Mouse (Mus musculus) adrenal gland, postnatal 10 days (tissue): Measurements from ENCODE around the gene Gm17334. TPM values are rescaled to one million over a fixed set of nuclear protein-coding genes. Genes with fewer than 3 reads are reported as not detected.

Experiments
- DNase-seq: peaks from one replicate; pipeline ENCODE4 v3.0.0; 2021; ENCODE audit warnings: mixed read lengths
- total RNA-seq, 2 experiments: library from RNA; stranded (reverse); gene quantifications; 2 replicates each; pipeline ENCODE4 v1.2.3; 2021

The Gm17334 gene
- total RNA-seq, 2 experiments from 2014 or later, result 1.2 TPM; not detected in 1

GRCm38 (mm10) chr11:53796409-53797151 lies 23.6 kb upstream of the Gm17334 start:
- DNase-seq, result peak; percentile 87

- DNase-seq, result no peak
These were observed 22.8 kb upstream of the Gm17334 start for GRCm38 (mm10) chr11:53795813-53796212.

- DNase-seq, result peak; percentile 52
These were observed 21.9 kb upstream of the Gm17334 start for GRCm38 (mm10) chr11:53794671-53795557.

DNA sequence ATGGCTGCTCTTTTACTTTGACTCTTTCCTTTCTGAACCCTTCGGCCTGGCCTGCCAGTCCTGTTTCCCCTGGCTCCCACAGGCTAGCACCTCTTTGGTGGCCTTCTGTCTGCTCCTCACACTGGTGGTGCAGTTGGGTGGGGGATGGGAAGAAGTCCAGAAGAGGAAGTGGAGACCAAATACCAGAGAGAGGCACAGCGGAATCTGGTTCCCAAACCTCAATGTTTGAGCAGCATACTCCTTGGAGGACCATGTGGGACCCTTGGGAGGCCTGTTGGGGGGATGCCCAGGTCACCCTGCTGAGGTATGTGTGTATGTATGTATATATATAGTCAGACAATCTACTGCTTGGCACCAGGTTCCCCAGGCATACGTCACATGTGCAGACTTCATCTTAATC lies 21.0 kb upstream of the Gm17334 start:
- DNase-seq, result no peak

GRCm38 (mm10) chr11:53792986-53793385 lies 20.0 kb upstream of the Gm17334 start:
- no peak for DNase-seq

GRCm38 (mm10) chr11:53789277-53789676 lies 16.3 kb upstream of the Gm17334 start:
- no peak for DNase-seq

- peak; percentile 74 for DNase-seq
These were observed 15.2 kb upstream of the Gm17334 start for GRCm38 (mm10) chr11:53788196-53788595.

DNA sequence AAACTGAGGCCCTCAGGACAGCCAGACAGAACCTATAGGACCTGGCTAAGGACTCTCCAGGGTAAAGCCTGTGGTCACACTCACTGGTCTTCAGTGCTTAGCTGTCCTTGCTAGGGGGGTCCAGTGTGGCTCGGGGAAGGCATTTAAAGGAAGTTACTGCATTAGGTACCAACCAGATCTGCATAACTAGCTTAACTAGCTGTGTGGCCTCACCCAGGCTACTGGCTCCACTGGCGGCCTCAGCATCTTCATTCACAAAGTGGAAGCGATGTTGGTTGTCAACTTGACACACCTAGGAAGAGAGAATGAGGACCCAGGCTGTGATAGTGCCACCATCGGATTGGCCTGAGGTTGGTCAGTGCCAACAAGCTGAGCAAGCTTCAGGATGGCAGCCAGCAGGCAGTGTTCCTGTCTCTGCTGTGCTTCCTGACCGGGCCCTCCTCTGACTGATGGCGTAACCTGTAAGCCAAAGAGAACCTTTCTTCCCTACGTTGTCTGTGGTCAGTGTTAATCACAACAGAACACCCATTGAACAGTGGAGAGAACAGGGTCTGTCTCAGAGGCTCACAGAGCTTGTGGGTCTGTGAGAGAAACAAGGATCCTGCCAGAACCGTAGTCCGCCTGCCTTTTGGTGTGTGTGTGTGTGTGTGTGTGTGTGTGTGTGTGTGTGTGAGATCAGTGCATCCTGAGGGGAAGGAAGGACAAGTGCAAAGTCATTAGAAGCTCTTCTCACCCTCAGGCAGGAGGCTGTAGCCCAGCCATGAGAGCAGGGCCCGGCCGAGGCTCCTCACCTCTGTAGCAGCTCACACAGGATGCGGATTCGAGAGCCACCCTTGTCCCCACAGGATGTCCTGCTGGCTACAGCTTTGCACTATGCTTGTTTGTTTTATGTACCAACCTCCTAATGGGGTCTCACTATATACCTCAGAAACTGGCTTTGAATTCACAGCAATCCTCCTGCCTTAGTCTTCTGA lies 13.4 kb upstream of the Gm17334 start:
- peak; percentile 56 for DNase-seq

- DNase-seq, result no peak
These were observed 12.4 kb upstream of the Gm17334 start for GRCm38 (mm10) chr11:53785311-53785936.

GRCm38 (mm10) chr11:53783288-53783687 lies 10.3 kb upstream of the Gm17334 start:
- no peak for DNase-seq

DNA sequence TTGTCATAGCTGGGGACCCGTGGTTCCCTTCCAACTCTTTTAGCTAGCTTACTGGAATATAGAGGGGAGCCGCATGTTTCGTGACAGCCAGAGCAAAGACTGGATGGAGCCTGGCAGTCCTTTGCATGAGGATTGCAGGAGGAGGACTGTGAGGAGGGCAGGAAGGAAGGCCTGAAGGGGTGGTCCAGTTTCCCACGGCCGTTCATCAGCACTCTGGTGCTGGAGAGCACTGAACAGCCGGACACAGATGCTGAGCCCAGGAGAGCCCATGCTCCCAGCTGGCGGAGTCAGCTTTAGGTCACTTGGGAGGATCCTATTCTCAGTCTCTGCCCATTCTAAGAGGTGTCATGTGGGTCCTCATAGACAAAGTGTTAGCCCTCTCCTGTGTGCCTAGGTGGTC lies 9.0 kb upstream of the Gm17334 start:
- no peak for DNase-seq

DNA sequence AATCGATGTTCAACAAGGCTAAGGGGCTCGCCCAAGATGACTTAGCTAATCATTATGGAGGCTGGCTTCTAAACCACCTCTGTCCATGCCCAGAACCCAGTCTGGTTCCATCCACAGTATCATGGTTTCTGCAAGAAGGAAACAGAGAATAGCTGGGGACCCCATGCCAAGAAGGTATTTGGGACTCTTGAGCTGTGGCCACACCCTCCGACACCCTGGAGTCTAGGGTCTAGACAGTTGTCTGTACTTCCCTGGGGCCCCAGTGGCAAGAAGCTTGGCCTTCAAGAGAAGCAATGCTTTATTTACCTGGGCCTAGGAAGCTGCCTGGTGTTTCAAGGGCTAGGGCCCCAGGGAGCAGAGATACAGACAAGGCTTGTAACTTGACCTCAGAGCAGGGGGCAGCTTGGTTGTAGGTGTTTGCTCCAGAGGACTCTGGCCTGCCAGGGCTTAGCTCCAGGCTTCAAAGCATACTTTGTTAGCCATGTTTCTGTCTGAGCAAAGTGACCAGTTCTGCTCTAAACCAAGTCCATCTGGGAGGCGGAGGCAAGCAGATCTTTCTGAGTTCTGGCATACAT lies 8.3 kb upstream of the Gm17334 start:
- no peak for DNase-seq

- no peak for DNase-seq
These were observed 7.3 kb upstream of the Gm17334 start for GRCm38 (mm10) chr11:53780262-53780661.

DNA sequence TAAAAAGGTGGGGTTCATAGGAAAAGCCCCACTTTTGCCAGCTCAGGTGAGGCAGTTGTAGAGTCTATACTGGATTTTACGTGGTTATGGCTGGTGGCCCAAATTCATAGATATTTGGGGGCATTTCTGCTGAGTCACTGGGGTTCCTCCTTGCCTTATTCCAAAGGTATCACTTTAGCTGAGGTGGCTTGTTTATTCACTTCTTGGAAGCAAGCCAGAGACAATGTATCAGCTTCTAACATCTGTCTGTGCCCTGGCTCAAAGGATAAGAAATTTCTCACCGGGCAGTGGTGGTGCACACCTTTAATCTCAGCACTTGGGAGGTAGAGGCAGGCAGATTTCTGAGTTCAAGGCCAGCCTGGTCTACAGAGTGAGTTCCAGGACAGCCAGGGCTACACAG lies 6.8 kb upstream of the Gm17334 start:
- no peak for DNase-seq

- no peak for DNase-seq
These were observed 5.5 kb upstream of the Gm17334 start for GRCm38 (mm10) chr11:53778455-53778854.

- no peak for DNase-seq
These were observed 4.7 kb upstream of the Gm17334 start for GRCm38 (mm10) chr11:53777736-53778135.

- peak; percentile 56 for DNase-seq
These were observed 1.8 kb upstream of the Gm17334 start for GRCm38 (mm10) chr11:53774659-53775255.

- DNase-seq, result no peak
These were observed 814 bp upstream of the Gm17334 start for GRCm38 (mm10) chr11:53773641-53774360.

GRCm38 (mm10) chr11:53772536-53772935 lies 451 bp downstream of the Gm17334 start:
- no peak for DNase-seq
